Comparison of ENCODE assay signal across 16 mouse cellular contexts in genomic region chr11:58274572-58274971, GRCm38 (mm10). TPM values are rescaled to one million over a fixed set of nuclear protein-coding genes. Genes with fewer than 3 reads are reported as not detected.
"Had no signal": no experiment of that assay in that cellular context is flagged by ENCODE, and none has a peak within 500 bp of the region (broad histone marks: within the 10 kb centered on the region; RNA-seq: fewer than 3 reads in every experiment).

Gene 4930438A08Rik (plus strand): TSS chr11:58274799.

- H3K9me3 ChIP-seq: intestine, embryonic 15.5 days; limb, embryonic 10.5 days; midbrain, embryonic 12.5 days had no signal

- DNase-seq: kidney, adult 18-20 months; kidney, postnatal 10 days; lung, adult 18-20 months; right cerebral cortex, postnatal 14 days; thymus, postnatal 36 days had no signal

- H3K4me2 ChIP-seq: intestine, embryonic 15.5 days; midbrain, embryonic 12.5 days had no signal

- H3K4me3 ChIP-seq: intestine, embryonic 15.5 days; limb, embryonic 10.5 days; midbrain, embryonic 12.5 days had no signal

- H3K4me1 ChIP-seq: intestine, embryonic 15.5 days; limb, embryonic 10.5 days; midbrain, embryonic 12.5 days had no signal

- H3K9ac ChIP-seq: intestine, embryonic 15.5 days; midbrain, embryonic 12.5 days had no signal

- H3K27me3 ChIP-seq: intestine, embryonic 15.5 days; midbrain, embryonic 12.5 days had no signal

- ATAC-seq: intestine, embryonic 15.5 days had no signal

- H3K27ac ChIP-seq: intestine, embryonic 15.5 days; limb, embryonic 10.5 days; midbrain, embryonic 12.5 days had no signal

- H3K36me3 ChIP-seq: intestine, embryonic 15.5 days; limb, embryonic 10.5 days; midbrain, embryonic 12.5 days had no signal

RNA-seq across cellular contexts. Expression of gene 4930438A08Rik, which starts in this region (rescaled TPM):
- total RNA-seq: layer of hippocampus, adult 8-10 months; layer of hippocampus, postnatal 14 days; left cerebral cortex, adult 18-20 months; left cerebral cortex, postnatal 10 days had no signal
- polyA plus RNA-seq: intestine, embryonic 15.5 days; kidney, embryonic 14.5 days; limb, embryonic 10.5 days; lung, embryonic 16.5 days; midbrain, postnatal 0 days; neural tube, embryonic 14.5 days had no signal
